Mouse (Mus musculus): ENCODE results near the gene 2610507B11Rik. TPM values are rescaled to one million over a fixed set of nuclear protein-coding genes. Genes with fewer than 3 reads are reported as not detected.

2610507B11Rik gene
- polyA plus RNA-seq, 1 experiment from 2014 or later: 73.0 TPM

DNA sequence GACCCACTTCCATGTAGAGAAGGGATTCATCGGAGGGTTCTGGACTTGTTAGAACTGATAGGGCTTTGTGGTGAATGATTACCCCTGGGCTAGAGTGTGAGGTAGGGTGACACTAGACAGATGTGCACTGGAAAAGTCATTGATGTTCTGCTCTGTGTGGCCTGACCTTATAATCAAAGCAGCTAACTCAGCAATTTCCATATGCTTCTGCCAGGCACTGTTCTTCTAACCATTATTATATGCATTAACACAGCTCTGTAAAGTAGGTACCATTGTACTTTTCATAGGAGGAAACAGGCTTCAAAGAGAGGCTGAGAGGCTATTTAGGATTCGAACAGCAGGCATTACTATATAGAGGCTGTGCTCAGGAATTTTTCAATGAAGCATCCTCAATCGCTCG is 65.7 kb downstream of the 2610507B11Rik start:
- 92% methylated on average over 4 of the region's 4 CpGs for WGBS
- Histone ChIP-seq H3K4me1 (peaks cover 44% of the 10 kb centered on the region), H3K4me3 (no peak overlapping the region; the same call in 1 of the 2 replicates), H3K9me3 (replicated peaks) (no peaks in the 10 kb centered on the region), H3K27me3 (no peaks in the 10 kb centered on the region), H3K9ac (no peak overlapping the region), H3K4me2 (no peak overlapping the region), H3K36me3 (ENCODE audit: poor library complexity, severe bottlenecking) (peaks cover 18% of the 10 kb centered on the region), H3K27ac (no peak overlapping the region)
- ATAC-seq: no peak

- Histone ChIP-seq H3K36me3 (ENCODE audit: poor library complexity, severe bottlenecking) (peaks cover 24% of the 10 kb centered on the region), H3K9me3 (replicated peaks) (no peaks in the 10 kb centered on the region), H3K4me2 (peak within 1 kb of the TSS; percentile 97), H3K27ac (peak within 1 kb of the TSS; percentile 7; the same call in 1 of the 2 replicates), H3K9ac (peak within 1 kb of the TSS; percentile 90), H3K4me1 (peaks cover 38% of the 10 kb centered on the region), H3K27me3 (no peaks in the 10 kb centered on the region), H3K4me3 (peak within 1 kb of the TSS; percentile 79)
- peak; percentile 97 for ATAC-seq
- 14% methylated on average over 37 of the region's 37 CpGs for WGBS
These were observed 66.3 kb downstream of the 2610507B11Rik start, which contains the start of gene Pigs for GRCm38 (mm10) chr11:78327634-78328511. Gene Pigs (plus strand): TSS chr11:78328415.

GRCm38 (mm10) chr11:78328512-78329056 is 67.0 kb downstream of the 2610507B11Rik start:
- Histone ChIP-seq H3K4me2 (peak overlapping the region; percentile 97), H3K4me1 (peaks cover 31% of the 10 kb centered on the region), H3K27me3 (no peaks in the 10 kb centered on the region), H3K4me3 (peak overlapping the region; percentile 79), H3K9me3 (replicated peaks) (no peaks in the 10 kb centered on the region), H3K27ac (0 out of 2 replicates have a peak overlapping the region, but pooled peaks have one; percentile 7), H3K9ac (peak overlapping the region; percentile 90), H3K36me3 (ENCODE audit: poor library complexity, severe bottlenecking) (peaks cover 31% of the 10 kb centered on the region)
- WGBS: under 1% methylated on average over 29 of the region's 41 CpGs
- ATAC-seq: peak; percentile 62

GRCm38 (mm10) chr11:78332676-78333075 is 71.1 kb downstream of the 2610507B11Rik start:
- Histone ChIP-seq H3K36me3 (ENCODE audit: poor library complexity, severe bottlenecking) (peaks cover 55% of the 10 kb centered on the region), H3K9ac (no peak overlapping the region), H3K27ac (no peak overlapping the region), H3K4me1 (peaks cover 12% of the 10 kb centered on the region), H3K4me2 (no peak overlapping the region), H3K27me3 (no peaks in the 10 kb centered on the region), H3K9me3 (replicated peaks) (no peaks in the 10 kb centered on the region), H3K4me3 (no peak overlapping the region)
- WGBS: 96% methylated on average over 12 of the region's 12 CpGs
- no peak for ATAC-seq

DNA sequence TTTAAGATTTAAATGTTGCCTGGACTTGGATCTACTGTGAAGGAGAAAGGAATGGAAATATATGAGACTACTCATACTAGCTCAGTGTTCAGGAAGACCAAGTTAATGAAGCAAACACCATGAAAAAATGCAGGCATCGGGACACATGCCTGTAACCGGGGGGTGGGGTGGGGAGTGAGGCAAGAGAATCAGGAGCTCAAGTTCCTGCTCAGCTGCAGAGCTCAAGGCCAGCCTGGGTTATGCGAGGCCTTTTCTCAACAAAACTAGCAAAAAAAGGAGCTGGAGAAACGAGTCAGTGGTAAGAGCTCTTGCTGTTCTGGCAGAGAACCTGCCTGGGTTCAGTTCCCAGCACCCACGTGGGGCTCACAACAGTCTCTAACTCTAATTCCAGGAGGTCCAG is 72.4 kb downstream of the 2610507B11Rik start:
- 92% methylated on average over 5 of the region's 5 CpGs for WGBS
- Histone ChIP-seq H3K9ac (no peak overlapping the region), H3K27me3 (no peaks in the 10 kb centered on the region), H3K4me2 (no peak overlapping the region), H3K9me3 (replicated peaks) (no peaks in the 10 kb centered on the region), H3K4me1 (peaks cover 8% of the 10 kb centered on the region), H3K27ac (no peak overlapping the region), H3K36me3 (ENCODE audit: poor library complexity, severe bottlenecking) (peaks cover 67% of the 10 kb centered on the region), H3K4me3 (no peak overlapping the region)
- ATAC-seq: no peak

- no peak overlapping the region for H3K4me3 ChIP-seq
- no peak for ATAC-seq
- H3K9ac ChIP-seq: no peak overlapping the region
- H3K4me1 ChIP-seq: no peaks in the 10 kb centered on the region
- H3K36me3 ChIP-seq (ENCODE audit: poor library complexity, severe bottlenecking): peaks cover 96% of the 10 kb centered on the region
- WGBS: 94% methylated on average over 8 of the region's 8 CpGs
- no peak overlapping the region for H3K4me2 ChIP-seq
- no peaks in the 10 kb centered on the region for H3K27me3 ChIP-seq
- no peak overlapping the region for H3K27ac ChIP-seq
- H3K9me3 ChIP-seq (replicated peaks): no peaks in the 10 kb centered on the region
These were observed 75.5 kb downstream of the 2610507B11Rik start for GRCm38 (mm10) chr11:78337040-78337439.

Other genes with a start within 250 kb of the 2610507B11Rik start
- gene Dhrs13, start 229.5 kb upstream of the 2610507B11Rik start, polyA plus RNA-seq (2015; fragmentation: Nextera tagmentation; extraction: Ambion mirVana): 23.4 and 26.6 TPM in 2 replicates
- gene Flot2, start 223.8 kb upstream of the 2610507B11Rik start, polyA plus RNA-seq (2015; fragmentation: Nextera tagmentation; extraction: Ambion mirVana): 69.6 and 78.1 TPM in 2 replicates
- 33.0 and 36.6 TPM in 2 replicates for gene Eral1, start 181.4 kb upstream of the 2610507B11Rik start, polyA plus RNA-seq (2015; fragmentation: Nextera tagmentation; extraction: Ambion mirVana)
- gene Fam222b, start 167.1 kb upstream of the 2610507B11Rik start, polyA plus RNA-seq (2015; fragmentation: Nextera tagmentation; extraction: Ambion mirVana): 22.1 and 23.7 TPM in 2 replicates
- gene Traf4, start 96.2 kb upstream of the 2610507B11Rik start, polyA plus RNA-seq (2015; fragmentation: Nextera tagmentation; extraction: Ambion mirVana): 114 and 121 TPM in 2 replicates
- 5.4 and 8.7 TPM in 2 replicates for gene Nek8, start 85.1 kb upstream of the 2610507B11Rik start, polyA plus RNA-seq (2015; fragmentation: Nextera tagmentation; extraction: Ambion mirVana)
- 4.7 and 7.6 TPM in 2 replicates for gene Tlcd1, start 85.0 kb upstream of the 2610507B11Rik start, polyA plus RNA-seq (2015; fragmentation: Nextera tagmentation; extraction: Ambion mirVana)
- gene Rpl23a, start 78.2 kb upstream of the 2610507B11Rik start, polyA plus RNA-seq (2015; fragmentation: Nextera tagmentation; extraction: Ambion mirVana): 970 and 1,119 TPM in 2 replicates
- 39.7 and 42.1 TPM in 2 replicates for gene Rab34, start 73.3 kb upstream of the 2610507B11Rik start, polyA plus RNA-seq (2015; fragmentation: Nextera tagmentation; extraction: Ambion mirVana)
- gene Proca1, start 68.4 kb upstream of the 2610507B11Rik start, polyA plus RNA-seq (2015; fragmentation: Nextera tagmentation; extraction: Ambion mirVana): 1.3 and 1.6 TPM in 2 replicates
- 62.7 and 64.1 TPM in 2 replicates for gene Sdf2, start 16.0 kb upstream of the 2610507B11Rik start, polyA plus RNA-seq (2015; fragmentation: Nextera tagmentation; extraction: Ambion mirVana)
- gene Supt6, start 15.8 kb upstream of the 2610507B11Rik start, polyA plus RNA-seq (2015; fragmentation: Nextera tagmentation; extraction: Ambion mirVana): 24.9 and 29.4 TPM in 2 replicates
- 0.18 and 0.35 TPM in 2 replicates for gene BC030499, start 29.1 kb downstream of the 2610507B11Rik start, polyA plus RNA-seq (2015; fragmentation: Nextera tagmentation; extraction: Ambion mirVana)
- 41.8 and 46.4 TPM in 2 replicates for gene Spag5, start 39.8 kb downstream of the 2610507B11Rik start, polyA plus RNA-seq (2015; fragmentation: Nextera tagmentation; extraction: Ambion mirVana)
- 135 and 142 TPM in 2 replicates for gene Aldoc, start 61.2 kb downstream of the 2610507B11Rik start, polyA plus RNA-seq (2015; fragmentation: Nextera tagmentation; extraction: Ambion mirVana)
- 55.0 and 62.0 TPM in 2 replicates for gene Pigs, start 66.7 kb downstream of the 2610507B11Rik start, polyA plus RNA-seq (2015; fragmentation: Nextera tagmentation; extraction: Ambion mirVana)
- 68.7 and 70.2 TPM in 2 replicates for gene Unc119, start 81.7 kb downstream of the 2610507B11Rik start, polyA plus RNA-seq (2015; fragmentation: Nextera tagmentation; extraction: Ambion mirVana)
- gene Foxn1, start 124.8 kb downstream of the 2610507B11Rik start, polyA plus RNA-seq (2015; fragmentation: Nextera tagmentation; extraction: Ambion mirVana): not detected in 2 replicates
- not detected in 2 replicates for gene Slc13a2, start 160.5 kb downstream of the 2610507B11Rik start, polyA plus RNA-seq (2015; fragmentation: Nextera tagmentation; extraction: Ambion mirVana)
- gene Slc46a1, start 203.9 kb downstream of the 2610507B11Rik start, polyA plus RNA-seq (2015; fragmentation: Nextera tagmentation; extraction: Ambion mirVana): 15.7 and 16.2 TPM in 2 replicates
- gene Sarm1, start 236.0 kb downstream of the 2610507B11Rik start, polyA plus RNA-seq (2015; fragmentation: Nextera tagmentation; extraction: Ambion mirVana): 34.6 and 36.2 TPM in 2 replicates
- 38.4 and 53.3 TPM in 2 replicates for gene Vtn, start 237.3 kb downstream of the 2610507B11Rik start, polyA plus RNA-seq (2015; fragmentation: Nextera tagmentation; extraction: Ambion mirVana)
- gene Sebox, start 241.7 kb downstream of the 2610507B11Rik start, polyA plus RNA-seq (2015; fragmentation: Nextera tagmentation; extraction: Ambion mirVana): 0.14 and 0.36 TPM in 2 replicates

Measured in forebrain, embryonic 13.5 days (tissue).